8 mouse cellular contexts compared by ENCODE assay signal in the genomic region with DNA sequence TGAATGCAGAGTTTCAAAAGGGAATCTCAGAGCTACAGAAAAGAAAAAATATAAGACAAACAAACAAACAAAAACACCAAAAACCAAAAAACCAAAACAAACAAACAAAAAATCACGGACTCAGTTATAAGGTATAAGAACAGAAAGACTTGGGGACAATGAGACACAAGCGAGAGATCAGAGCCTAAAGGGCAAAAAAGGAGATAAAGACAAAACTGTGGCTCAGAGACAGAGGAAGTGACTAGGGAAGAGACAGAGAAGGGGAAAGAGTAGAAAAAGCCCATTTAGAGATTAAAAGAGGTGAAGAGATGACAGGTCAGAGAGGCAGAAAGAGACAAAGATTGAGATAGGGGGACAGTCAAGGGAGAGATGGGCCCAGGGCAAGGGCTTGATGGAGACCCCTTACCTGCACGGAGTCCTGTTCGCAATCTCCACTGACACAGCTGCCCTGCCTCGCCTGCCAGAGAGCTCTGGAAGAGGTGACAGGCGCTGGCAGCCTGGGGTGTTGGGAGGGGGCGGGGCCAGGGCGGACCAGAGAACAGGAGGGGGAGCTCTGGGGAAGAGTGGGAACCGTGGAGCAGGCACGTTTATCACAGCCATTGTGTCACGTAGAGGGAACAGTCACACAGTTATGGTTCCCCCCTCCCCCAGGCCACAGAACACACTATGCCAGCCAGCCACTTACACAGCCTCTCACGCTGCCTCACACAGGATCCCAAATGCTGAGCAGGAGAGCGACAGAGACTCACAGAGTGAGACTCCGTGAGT. TPM values are rescaled to one million over a fixed set of nuclear protein-coding genes. Genes with fewer than 3 reads are reported as not detected.
DNase-seq lines count a peak whose midpoint lies in the region; ATAC-seq and TF ChIP-seq lines count a peak whose summit lies in the region.

A gene (minus strand): TSS at position 472 of the 768 bp plus-strand sequence.

- H3K36me3 ChIP-seq in kidney, embryonic 16.5 days (ENCODE audit: insufficient read depth, low read length), result no peaks in the 10 kb centered on the region
- no peaks in the 10 kb centered on the region for H3K36me3 ChIP-seq in kidney, adult 2 months (ENCODE audit: control insufficient read depth, insufficient read depth, low read length)
- H3K36me3 ChIP-seq in embryonic facial prominence, embryonic 15.5 days, result no peaks in the 10 kb centered on the region
- H3K36me3 ChIP-seq in hindbrain, embryonic 13.5 days, result no peaks in the 10 kb centered on the region
- H3K36me3 ChIP-seq in midbrain, embryonic 12.5 days, result no peaks in the 10 kb centered on the region

- peaks cover 13% of the 10 kb centered on the region for H3K4me1 ChIP-seq in kidney, embryonic 16.5 days (ENCODE audit: insufficient read depth, low read length)
- H3K4me1 ChIP-seq in kidney, adult 2 months (ENCODE audit: control insufficient read depth, insufficient read depth, low read length), result no peaks in the 10 kb centered on the region
- H3K4me1 ChIP-seq in embryonic facial prominence, embryonic 15.5 days, result peaks cover 33% of the 10 kb centered on the region
- H3K4me1 ChIP-seq in hindbrain, embryonic 13.5 days (replicated peaks), result peaks cover 34% of the 10 kb centered on the region
- peaks cover 20% of the 10 kb centered on the region for H3K4me1 ChIP-seq in midbrain, embryonic 12.5 days

- TF ChIP-seq CTCF in kidney, adult 2 months (conservative IDR thresholded peaks at IDR 0.05; ENCODE audit: insufficient read depth, insufficient read length, low read depth, low read length), result no peak

- H3K27me3 ChIP-seq in kidney, embryonic 16.5 days (ENCODE audit: insufficient read depth, low read length), result peaks cover 5% of the 10 kb centered on the region; the same call in 1 of the 2 replicates
- H3K27me3 ChIP-seq in kidney, adult 2 months (replicated peaks; ENCODE audit: control insufficient read depth, insufficient read depth, low read length), result no peaks in the 10 kb centered on the region
- H3K27me3 ChIP-seq in embryonic facial prominence, embryonic 15.5 days, result peaks cover 22% of the 10 kb centered on the region
- peaks cover 52% of the 10 kb centered on the region for H3K27me3 ChIP-seq in hindbrain, embryonic 13.5 days
- peaks cover 57% of the 10 kb centered on the region for H3K27me3 ChIP-seq in midbrain, embryonic 12.5 days

- peak within 1 kb of the TSS; percentile 17; the same call in 1 of the 2 replicates for H3K4me2 ChIP-seq in kidney, embryonic 16.5 days (replicated peaks; ENCODE audit: low read depth, low read length)
- peak within 1 kb of the TSS; percentile 19; the same call in 1 of the 2 replicates for H3K4me2 ChIP-seq in embryonic facial prominence, embryonic 15.5 days (replicated peaks)
- peak within 1 kb of the TSS; percentile 38 for H3K4me2 ChIP-seq in hindbrain, embryonic 13.5 days
- peak within 1 kb of the TSS; percentile 33 for H3K4me2 ChIP-seq in midbrain, embryonic 12.5 days (replicated peaks)

- no peak for DNase-seq in kidney, adult 2 months
- DNase-seq in right cerebral cortex, postnatal 36 days (ENCODE audit: low spot score in 2 of 2), result no peak
- no peak for DNase-seq in kidney, adult 8-10 months

- H3K9ac ChIP-seq in kidney, embryonic 16.5 days (replicated peaks; ENCODE audit: low read length), result 0 out of 2 replicates have a peak within 1 kb of the TSS, but pooled peaks have one; percentile 7
- no peak within 1 kb of the TSS for H3K9ac ChIP-seq in embryonic facial prominence, embryonic 15.5 days
- peak within 1 kb of the TSS; percentile 15 for H3K9ac ChIP-seq in hindbrain, embryonic 13.5 days
- H3K9ac ChIP-seq in midbrain, embryonic 12.5 days (replicated peaks), result peak within 1 kb of the TSS; percentile 24; the same call in 1 of the 2 replicates

- no peak for TF ChIP-seq POLR2A in kidney, adult 2 months (IDR thresholded peaks at IDR 0.05; ENCODE audit: low read depth, low read length)

- H3K4me3 ChIP-seq in kidney, embryonic 16.5 days (ENCODE audit: low read length), result no peak within 1 kb of the TSS
- H3K4me3 ChIP-seq in kidney, adult 2 months (ENCODE audit: insufficient read depth, low read depth, low read length), result no peak within 1 kb of the TSS
- H3K4me3 ChIP-seq in embryonic facial prominence, embryonic 15.5 days (replicated peaks), result no peak within 1 kb of the TSS
- H3K4me3 ChIP-seq in hindbrain, embryonic 13.5 days, result no peak within 1 kb of the TSS; the same call in 1 of the 2 replicates
- H3K4me3 ChIP-seq in midbrain, embryonic 12.5 days, result 0 out of 2 replicates have a peak within 1 kb of the TSS, but pooled peaks have one; percentile 4

- peaks cover 4% of the 10 kb centered on the region; the same call in 1 of the 2 replicates for H3K9me3 ChIP-seq in kidney, embryonic 16.5 days (ENCODE audit: low read length)
- H3K9me3 ChIP-seq in embryonic facial prominence, embryonic 15.5 days (replicated peaks), result no peaks in the 10 kb centered on the region
- no peaks in the 10 kb centered on the region for H3K9me3 ChIP-seq in hindbrain, embryonic 13.5 days
- H3K9me3 ChIP-seq in midbrain, embryonic 12.5 days, result no peaks in the 10 kb centered on the region

- no peak within 1 kb of the TSS for H3K27ac ChIP-seq in kidney, embryonic 16.5 days (ENCODE audit: low read length)
- no peak within 1 kb of the TSS for H3K27ac ChIP-seq in kidney, adult 2 months (ENCODE audit: insufficient read depth, low read depth, low read length)
- no peak within 1 kb of the TSS for H3K27ac ChIP-seq in embryonic facial prominence, embryonic 15.5 days (replicated peaks)
- H3K27ac ChIP-seq in hindbrain, embryonic 13.5 days, result peak within 1 kb of the TSS; percentile 35; the same call in 1 of the 2 replicates
- no peak within 1 kb of the TSS; the same call in 1 of the 2 replicates for H3K27ac ChIP-seq in midbrain, embryonic 12.5 days (replicated peaks)

- WGBS in kidney, embryonic 16.5 days, result 12% methylated on average over 14 of the region's 14 CpGs
- 17% methylated on average over 14 of the region's 14 CpGs for WGBS in kidney, adult 2 months
- WGBS in embryonic facial prominence, embryonic 15.5 days, result 11% methylated on average over 14 of the region's 14 CpGs
- WGBS in hindbrain, embryonic 13.5 days, result 10% methylated on average over 14 of the region's 14 CpGs
- WGBS in midbrain, embryonic 12.5 days, result 15% methylated on average over 14 of the region's 14 CpGs

- no peak for ATAC-seq in kidney, embryonic 16.5 days (ENCODE audit: low FRiP score, low TSS enrichment)
- no peak for ATAC-seq in embryonic facial prominence, embryonic 15.5 days (ENCODE audit: insufficient number of reproducible peaks, low FRiP score, low TSS enrichment, low read depth)
- no peak for ATAC-seq in hindbrain, embryonic 13.5 days (ENCODE audit: low FRiP score)
- ATAC-seq in midbrain, embryonic 12.5 days (ENCODE audit: low FRiP score, low read depth), result peak; percentile 47; the same call in 1 of the 2 replicates
- ATAC-seq in cerebellum, adult (ENCODE audit: insufficient number of reproducible peaks, low FRiP score, low TSS enrichment), result no peak

RNA-seq across cellular contexts. Expression of the gene that starts here (rescaled TPM):
- 0.37 and 0.60 TPM in 2 replicates for polyA plus RNA-seq in kidney, embryonic 16.5 days (2015; fragmentation: Nextera tagmentation; extraction: Ambion mirVana)
- 0.13 and 0.20 TPM in 2 replicates for polyA plus RNA-seq in kidney, adult 2 months (2012; rRNA removed)
- 0.68 and 1.1 TPM in 2 replicates for polyA plus RNA-seq in embryonic facial prominence, embryonic 15.5 days (2015; fragmentation: Nextera tagmentation; extraction: Ambion mirVana)
- polyA plus RNA-seq in hindbrain, embryonic 13.5 days (2015; fragmentation: Nextera tagmentation; extraction: Ambion mirVana), result 1.6 and 2.3 TPM in 2 replicates
- 2.1 and 3.4 TPM in 2 replicates for polyA plus RNA-seq in midbrain, embryonic 12.5 days (2016; fragmentation: Nextera tagmentation; extraction: Ambion mirVana)
